Mouse (Mus musculus) liver, postnatal 0 days (tissue): ENCODE measurements around the gene Acta2.

Source experiments
- CTCF ChIP-seq: sonication (generic); IDR thresholded peaks from 2 replicates; pipeline ENCODE4 v1.5.1; 2016; ENCODE audit warnings: antibody characterized with exemption, low read depth
- EP300 ChIP-seq: IDR thresholded peaks from 2 replicates; pipeline ENCODE4 v1.6.1; 2016; ENCODE audit warnings: antibody characterized with exemption, low read depth, mild to moderate bottlenecking

DNA sequence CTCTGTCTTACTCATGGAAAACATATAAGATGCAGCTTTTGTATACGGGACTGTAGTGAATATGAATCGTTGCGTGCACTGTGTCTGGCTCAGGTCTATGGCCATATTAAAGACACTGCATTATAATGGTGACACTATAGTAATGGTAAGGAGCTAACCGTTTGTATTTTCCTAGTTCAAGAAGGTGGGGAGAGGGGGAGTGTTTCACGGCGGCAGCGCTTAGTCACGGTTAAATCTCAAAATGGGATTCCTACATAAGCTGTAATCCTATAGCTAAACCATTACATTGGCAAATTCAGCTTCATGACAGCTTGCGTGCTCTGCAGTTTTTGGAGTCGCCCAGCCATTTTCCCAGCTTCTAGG lies 63.8 kb downstream of the Acta2 start:
- no peak for TF ChIP-seq EP300
- TF ChIP-seq CTCF, result no peak
